Mouse (Mus musculus) right cerebral cortex, postnatal 4 days (tissue): ENCODE measurements at regions not wholly inside any gene's neighbourhood (a gene's known extent, or its start where the extent isn't known, plus 50 kb on each side); places are given as distances from the start of the nearest gene placed in this dataset.
A peak's percentile ranks its signal among the peaks of the same experiment; 100 is the strongest.

Experiments used
- DNase-seq: peaks from one replicate; pipeline ENCODE4 v3.0.0-alpha.2; 2022

- no peak for DNase-seq
Measured at GRCm38 (mm10) chr12:27595576-27595975, 253.2 kb upstream of the Sox11 start.

GRCm38 (mm10) chr12:27593436-27593835, 251.1 kb upstream of the Sox11 start:
- DNase-seq: no peak

- no peak for DNase-seq
Measured at GRCm38 (mm10) chr12:27576109-27576700, 233.8 kb upstream of the Sox11 start.

GRCm38 (mm10) chr12:27575629-27576028, 233.3 kb upstream of the Sox11 start:
- no peak for DNase-seq

GRCm38 (mm10) chr12:27567250-27567649, 224.9 kb upstream of the Sox11 start:
- DNase-seq: no peak

GRCm38 (mm10) chr12:27565965-27566507, 223.7 kb upstream of the Sox11 start:
- DNase-seq: peak; percentile 8

- DNase-seq: no peak
Measured at GRCm38 (mm10) chr12:27564641-27565306, 222.4 kb upstream of the Sox11 start.

- DNase-seq: no peak
Measured at GRCm38 (mm10) chr12:27563900-27564299, 221.5 kb upstream of the Sox11 start.

- DNase-seq: no peak
Measured at GRCm38 (mm10) chr12:27552809-27553208, 210.4 kb upstream of the Sox11 start.

GRCm38 (mm10) chr12:27538210-27538609, 195.8 kb upstream of the Sox11 start:
- no peak for DNase-seq

GRCm38 (mm10) chr12:27537507-27537906, 195.1 kb upstream of the Sox11 start:
- no peak for DNase-seq

- no peak for DNase-seq
Measured at GRCm38 (mm10) chr12:27537017-27537416, 194.6 kb upstream of the Sox11 start.

- DNase-seq: no peak
Measured at GRCm38 (mm10) chr12:27525604-27526003, 183.2 kb upstream of the Sox11 start.

GRCm38 (mm10) chr12:27513253-27513652, 170.9 kb upstream of the Sox11 start:
- no peak for DNase-seq

GRCm38 (mm10) chr12:27508226-27508560, 165.8 kb upstream of the Sox11 start:
- no peak for DNase-seq

GRCm38 (mm10) chr12:27507523-27508225, 165.3 kb upstream of the Sox11 start:
- no peak for DNase-seq

GRCm38 (mm10) chr12:27502716-27503486, 160.5 kb upstream of the Sox11 start:
- DNase-seq: no peak

GRCm38 (mm10) chr12:27500516-27500915, 158.1 kb upstream of the Sox11 start:
- no peak for DNase-seq

- DNase-seq: no peak
Measured at GRCm38 (mm10) chr12:27499276-27499675, 156.9 kb upstream of the Sox11 start.

GRCm38 (mm10) chr12:27496826-27497557, 154.6 kb upstream of the Sox11 start:
- no peak for DNase-seq

- DNase-seq: no peak
Measured at GRCm38 (mm10) chr12:27492270-27492669, 149.9 kb upstream of the Sox11 start.

- no peak for DNase-seq
Measured at GRCm38 (mm10) chr12:27481230-27481629, 138.9 kb upstream of the Sox11 start.

- DNase-seq: no peak
Measured at GRCm38 (mm10) chr12:27479601-27480001, 137.2 kb upstream of the Sox11 start.
